Mouse (Mus musculus) midbrain, embryonic 11.5 days (tissue): ENCODE data around the gene Tagln. TPM values are rescaled to one million over a fixed set of nuclear protein-coding genes. Genes with fewer than 3 reads are reported as not detected.

ENCODE experiments used
- ATAC-seq: fragments of 200-750 bp; cut with Nextera tagmentation; 2 replicates; pipeline ENCODE4 v1.8.0; 2017; ENCODE audit warnings: moderate TSS enrichment, moderate library complexity; ENCODE audit not compliant: low FRiP score
- DNase-seq: peaks from one replicate; pipeline ENCODE4 v3.0.0; 2015; ENCODE audit warnings: low spot score; ENCODE audit errors: missing footprints
- H3K27ac ChIP-seq: fragments of 300-500 bp; sonication (generic); 2 replicates; pipeline ENCODE4 v1.5.1; 2014; ENCODE audit warnings: low read depth, low read length
- H3K27me3 ChIP-seq: fragments of 300-500 bp; sonication (generic); 2 replicates; pipeline ENCODE4 v1.6.1; 2014; ENCODE audit warnings: mild to moderate bottlenecking, low read length, moderate library complexity, mixed read lengths; ENCODE audit not compliant: control insufficient read depth, insufficient read depth
- H3K36me3 ChIP-seq: fragments of 300-500 bp; sonication (generic); 2 replicates; pipeline ENCODE4 v1.6.1; 2014; ENCODE audit warnings: mild to moderate bottlenecking, low read length, moderate library complexity, mixed read lengths; ENCODE audit not compliant: control insufficient read depth, insufficient read depth
- H3K4me1 ChIP-seq: fragments of 300-500 bp; sonication (generic); 2 replicates; pipeline ENCODE4 v1.6.1; 2014; ENCODE audit warnings: low read length; ENCODE audit not compliant: control insufficient read depth, insufficient read depth
- H3K4me2 ChIP-seq: fragments of 300-500 bp; sonication (generic); 2 replicates; pipeline ENCODE4 v1.6.1; 2014; ENCODE audit warnings: mild to moderate bottlenecking, moderate library complexity
- H3K4me3 ChIP-seq: fragments of 300-500 bp; sonication (generic); 2 replicates; pipeline ENCODE4 v1.5.1; 2014; ENCODE audit warnings: low read depth, low read length
- H3K9ac ChIP-seq: fragments of 300-500 bp; sonication (generic); 2 replicates; pipeline ENCODE4 v1.6.1; 2014; ENCODE audit warnings: low read length
- H3K9me3 ChIP-seq: fragments of 300-500 bp; sonication (generic); 2 replicates; pipeline ENCODE4 v1.6.1; 2016; ENCODE audit warnings: low read length; ENCODE audit not compliant: control insufficient read depth
- WGBS: fragments of 180-500 bp; shearing (Covaris S2); extraction: QIAGEN DNeasy Blood & Tissue Kit; methylation state at CpG from one replicate; pipeline ENCODE4 v1.1.7; 2014; 5-methylcytosine and 5-hydroxymethylcytosine counted together
- polyA plus RNA-seq: library from polyadenylated mRNA; unstranded; fragments of >200 nt; fragmentation: Nextera tagmentation; extraction: Ambion mirVana; gene quantifications from 2 replicates; pipeline ENCODE4 v1.2.1, GENCODE M21; 2014

Gene Tagln
- polyA plus RNA-seq, 1 experiment from 2014 or later: 27.9 TPM

GRCm38 (mm10) chr9:45952057-45952456 is 16.2 kb upstream of the Tagln start:
- DNase-seq: no peak
- WGBS: 95% methylated on average over 4 of the region's 4 CpGs
- no peak overlapping the region for H3K4me2 ChIP-seq

GRCm38 (mm10) chr9:45946872-45947183 is 11.0 kb upstream of the Tagln start:
- no peak for DNase-seq
- H3K36me3 ChIP-seq: peaks cover 10% of the 10 kb centered on the region; the same call in 1 of the 2 replicates
- no peak overlapping the region for H3K27ac ChIP-seq
- no peak for ATAC-seq
- H3K9ac ChIP-seq: no peak overlapping the region
- no peaks in the 10 kb centered on the region for H3K4me1 ChIP-seq
- no peaks in the 10 kb centered on the region for H3K9me3 ChIP-seq
- no peak overlapping the region for H3K4me2 ChIP-seq
- H3K27me3 ChIP-seq: no peaks in the 10 kb centered on the region
- no peak overlapping the region for H3K4me3 ChIP-seq
- WGBS: 86% methylated on average over 10 of the region's 10 CpGs

More at GRCm38 (mm10) chr9:45952057-45952456, 16.2 kb upstream of the Tagln start:
- H3K4me1 ChIP-seq: peaks cover 13% of the 10 kb centered on the region
- H3K9me3 ChIP-seq: no peaks in the 10 kb centered on the region
- ATAC-seq: no peak
- H3K27ac ChIP-seq: no peak overlapping the region
- peaks cover 2% of the 10 kb centered on the region; the same call in 1 of the 2 replicates for H3K36me3 ChIP-seq
- no peak overlapping the region for H3K9ac ChIP-seq
- no peaks in the 10 kb centered on the region for H3K27me3 ChIP-seq
- H3K4me3 ChIP-seq: no peak overlapping the region

GRCm38 (mm10) chr9:45946182-45946871 is 10.5 kb upstream of the Tagln start:
- Histone ChIP-seq H3K4me3 (no peak overlapping the region), H3K9me3 (no peaks in the 10 kb centered on the region), H3K4me2 (no peak overlapping the region), H3K27ac (no peak overlapping the region), H3K9ac (no peak overlapping the region), H3K4me1 (no peaks in the 10 kb centered on the region), H3K27me3 (no peaks in the 10 kb centered on the region), H3K36me3 (peaks cover 10% of the 10 kb centered on the region; the same call in 1 of the 2 replicates)
- WGBS: 88% methylated on average over 16 of the region's 16 CpGs
- no peak for DNase-seq
- ATAC-seq: no peak

GRCm38 (mm10) chr9:45945721-45946120 is 9.9 kb upstream of the Tagln start:
- DNase-seq: no peak
- Histone ChIP-seq H3K27ac (no peak overlapping the region), H3K36me3 (peaks cover 10% of the 10 kb centered on the region; the same call in 1 of the 2 replicates), H3K4me2 (no peak overlapping the region), H3K27me3 (no peaks in the 10 kb centered on the region), H3K9me3 (no peaks in the 10 kb centered on the region), H3K4me1 (no peaks in the 10 kb centered on the region), H3K4me3 (no peak overlapping the region), H3K9ac (no peak overlapping the region)
- WGBS: 92% methylated on average over 13 of the region's 13 CpGs
- ATAC-seq: no peak

- Histone ChIP-seq H3K27me3 (no peaks in the 10 kb centered on the region), H3K9me3 (no peaks in the 10 kb centered on the region), H3K4me3 (no peak overlapping the region), H3K9ac (no peak overlapping the region), H3K36me3 (peaks cover 8% of the 10 kb centered on the region; the same call in 1 of the 2 replicates), H3K27ac (no peak overlapping the region), H3K4me2 (no peak overlapping the region), H3K4me1 (no peaks in the 10 kb centered on the region)
- 90% methylated on average over 13 of the region's 13 CpGs for WGBS
- DNase-seq (no peak), ATAC-seq (no peak)
Measured at GRCm38 (mm10) chr9:45944506-45945400, 8.9 kb upstream of the Tagln start.

GRCm38 (mm10) chr9:45943628-45944505 is 8.0 kb upstream of the Tagln start:
- Histone ChIP-seq H3K4me1 (no peaks in the 10 kb centered on the region), H3K9me3 (no peaks in the 10 kb centered on the region), H3K4me2 (no peak overlapping the region), H3K36me3 (peaks cover 7% of the 10 kb centered on the region; the same call in 1 of the 2 replicates), H3K27ac (no peak overlapping the region), H3K4me3 (no peak overlapping the region), H3K9ac (no peak overlapping the region), H3K27me3 (no peaks in the 10 kb centered on the region)
- ATAC-seq: no peak
- WGBS: 87% methylated on average over 8 of the region's 8 CpGs
- no peak for DNase-seq

- Histone ChIP-seq H3K4me1 (no peaks in the 10 kb centered on the region), H3K4me2 (no peak overlapping the region), H3K27me3 (no peaks in the 10 kb centered on the region), H3K9ac (no peak overlapping the region), H3K36me3 (peaks cover 9% of the 10 kb centered on the region), H3K4me3 (no peak overlapping the region), H3K9me3 (no peaks in the 10 kb centered on the region), H3K27ac (no peak overlapping the region)
- DNase-seq: no peak
- ATAC-seq: no peak
- 92% methylated on average over 8 of the region's 8 CpGs for WGBS
Measured at GRCm38 (mm10) chr9:45942916-45943315, 7.1 kb upstream of the Tagln start.

GRCm38 (mm10) chr9:45942464-45942863 is 6.6 kb upstream of the Tagln start:
- no peak for ATAC-seq
- Histone ChIP-seq H3K27ac (no peak overlapping the region), H3K36me3 (peaks cover 9% of the 10 kb centered on the region), H3K9ac (no peak overlapping the region), H3K27me3 (no peaks in the 10 kb centered on the region), H3K4me3 (no peak overlapping the region), H3K4me1 (no peaks in the 10 kb centered on the region), H3K4me2 (no peak overlapping the region), H3K9me3 (no peaks in the 10 kb centered on the region)
- WGBS: 86% methylated on average over 16 of the region's 16 CpGs
- DNase-seq: no peak
